Mouse (Mus musculus): ENCODE data around the gene Smoc1. TPM values are rescaled to one million over a fixed set of nuclear protein-coding genes. Genes with fewer than 3 reads are reported as not detected.

Smoc1 gene
- polyA plus RNA-seq, 1 experiment, result 5.0 TPM

GRCm38 (mm10) chr12:81018516-81019279 lies 7.9 kb upstream of the Smoc1 start:
- H3K4me1 ChIP-seq (ENCODE audit: control insufficient read depth, insufficient read depth, low read length), result no peaks in the 10 kb centered on the region
- no peak for TF ChIP-seq POLR2A (IDR thresholded peaks at IDR 0.05; ENCODE audit: borderline replicate concordance, extremely low read depth, low read depth, low read length)
- TF ChIP-seq CTCF (IDR thresholded peaks at IDR 0.05; ENCODE audit: insufficient read depth, low read length), result no peak
- no peak overlapping the region for H3K4me3 ChIP-seq (replicated peaks; ENCODE audit: extremely low read depth, low read depth, low read length)
- no peak for DNase-seq
- WGBS, result 81% methylated on average over 20 of the region's 20 CpGs

- no peak for DNase-seq
- no peak overlapping the region for H3K4me3 ChIP-seq (replicated peaks; ENCODE audit: extremely low read depth, low read depth, low read length)
- H3K4me1 ChIP-seq (ENCODE audit: control insufficient read depth, insufficient read depth, low read length), result no peaks in the 10 kb centered on the region
- TF ChIP-seq CTCF (IDR thresholded peaks at IDR 0.05; ENCODE audit: insufficient read depth, low read length), result no peak
- TF ChIP-seq POLR2A (IDR thresholded peaks at IDR 0.05; ENCODE audit: borderline replicate concordance, extremely low read depth, low read depth, low read length), result no peak
- WGBS, result 90% methylated on average over 7 of the region's 7 CpGs
Observed at GRCm38 (mm10) chr12:81019280-81019935, 7.2 kb upstream of the Smoc1 start.

- Histone ChIP-seq H3K4me1 (ENCODE audit: control insufficient read depth, insufficient read depth, low read length) (0 out of 2 replicates have a peak, but pooled peaks cover 2% of the 10 kb centered on the region), H3K4me3 (replicated peaks; ENCODE audit: extremely low read depth, low read depth, low read length) (no peak overlapping the region)
- DNase-seq, result no peak
- TF ChIP-seq CTCF (IDR thresholded peaks at IDR 0.05; ENCODE audit: insufficient read depth, low read length), result no peak
- no peak for TF ChIP-seq POLR2A (IDR thresholded peaks at IDR 0.05; ENCODE audit: borderline replicate concordance, extremely low read depth, low read depth, low read length)
- WGBS, result 78% methylated on average over 7 of the region's 7 CpGs
Observed at GRCm38 (mm10) chr12:81024407-81024806, 2.2 kb upstream of the Smoc1 start.

- TF ChIP-seq POLR2A (IDR thresholded peaks at IDR 0.05; ENCODE audit: borderline replicate concordance, extremely low read depth, low read depth, low read length) (no peak), CTCF (IDR thresholded peaks at IDR 0.05; ENCODE audit: insufficient read depth, low read length) (no peak)
- no peak for DNase-seq
- Histone ChIP-seq H3K4me1 (ENCODE audit: control insufficient read depth, insufficient read depth, low read length) (0 out of 2 replicates have a peak, but pooled peaks cover 2% of the 10 kb centered on the region), H3K4me3 (replicated peaks; ENCODE audit: extremely low read depth, low read depth, low read length) (no peak overlapping the region)
- 61% methylated on average over 2 of the region's 2 CpGs for WGBS
Observed at GRCm38 (mm10) chr12:81024993-81025392, 1.6 kb upstream of the Smoc1 start.

GRCm38 (mm10) chr12:81026995-81027942 lies 661 bp downstream of the Smoc1 start:
- no peak overlapping the region for H3K4me3 ChIP-seq (replicated peaks; ENCODE audit: extremely low read depth, low read depth, low read length)
- 0 out of 2 replicates have a peak, but pooled peaks cover 2% of the 10 kb centered on the region for H3K4me1 ChIP-seq (ENCODE audit: control insufficient read depth, insufficient read depth, low read length)
- TF ChIP-seq POLR2A (IDR thresholded peaks at IDR 0.05; ENCODE audit: borderline replicate concordance, extremely low read depth, low read depth, low read length), result no peak
- TF ChIP-seq CTCF (IDR thresholded peaks at IDR 0.05; ENCODE audit: insufficient read depth, low read length), result no peak
- DNase-seq, result no peak
- WGBS, result 4% methylated on average over 45 of the region's 45 CpGs

- H3K4me1 ChIP-seq (ENCODE audit: control insufficient read depth, insufficient read depth, low read length), result 0 out of 2 replicates have a peak, but pooled peaks cover 2% of the 10 kb centered on the region
- no peak for DNase-seq
- no peak overlapping the region for H3K4me3 ChIP-seq (replicated peaks; ENCODE audit: extremely low read depth, low read depth, low read length)
- no peak for TF ChIP-seq CTCF (IDR thresholded peaks at IDR 0.05; ENCODE audit: insufficient read depth, low read length)
- TF ChIP-seq POLR2A (IDR thresholded peaks at IDR 0.05; ENCODE audit: borderline replicate concordance, extremely low read depth, low read depth, low read length), result no peak
- 36% methylated on average over 16 of the region's 16 CpGs for WGBS
Observed at GRCm38 (mm10) chr12:81028291-81028920, 1.8 kb downstream of the Smoc1 start.

- DNase-seq, result no peak
- 0 out of 2 replicates have a peak, but pooled peaks cover 2% of the 10 kb centered on the region for H3K4me1 ChIP-seq (ENCODE audit: control insufficient read depth, insufficient read depth, low read length)
- WGBS, result 49% methylated on average over 4 of the region's 4 CpGs
- no peak overlapping the region for H3K4me3 ChIP-seq (replicated peaks; ENCODE audit: extremely low read depth, low read depth, low read length)
- no peak for TF ChIP-seq CTCF (IDR thresholded peaks at IDR 0.05; ENCODE audit: insufficient read depth, low read length)
- no peak for TF ChIP-seq POLR2A (IDR thresholded peaks at IDR 0.05; ENCODE audit: borderline replicate concordance, extremely low read depth, low read depth, low read length)
Observed at GRCm38 (mm10) chr12:81029731-81030130, 3.1 kb downstream of the Smoc1 start.

- Histone ChIP-seq H3K4me1 (ENCODE audit: control insufficient read depth, insufficient read depth, low read length) (0 out of 2 replicates have a peak, but pooled peaks cover 2% of the 10 kb centered on the region), H3K4me3 (replicated peaks; ENCODE audit: extremely low read depth, low read depth, low read length) (no peak overlapping the region)
- TF ChIP-seq POLR2A (IDR thresholded peaks at IDR 0.05; ENCODE audit: borderline replicate concordance, extremely low read depth, low read depth, low read length) (no peak), CTCF (IDR thresholded peaks at IDR 0.05; ENCODE audit: insufficient read depth, low read length) (no peak)
- 84% methylated on average over 7 of the region's 7 CpGs for WGBS
- no peak for DNase-seq
Observed at GRCm38 (mm10) chr12:81031579-81031978, 5.0 kb downstream of the Smoc1 start.
